Mouse (Mus musculus): Measurements from ENCODE around the gene C1qtnf3. TPM values are rescaled to one million over a fixed set of nuclear protein-coding genes. Genes with fewer than 3 reads are reported as not detected.
A peak's percentile ranks its signal among the peaks of the same experiment; 100 is the strongest.

C1qtnf3 gene
- polyA plus RNA-seq, 1 experiment from 2014 or later, result 61.6 TPM

- DNase-seq (ENCODE audit: low spot score) (no peak), ATAC-seq (ENCODE audit: insufficient read depth, low FRiP score, low TSS enrichment) (no peak)
- Histone ChIP-seq H3K4me1 (ENCODE audit: control insufficient read depth, insufficient read depth, low read length) (no peaks in the 10 kb centered on the region), H3K27ac (ENCODE audit: low read depth, low read length) (no peak overlapping the region), H3K27me3 (ENCODE audit: control insufficient read depth, insufficient read depth, low read length) (no peaks in the 10 kb centered on the region), H3K36me3 (ENCODE audit: control insufficient read depth, insufficient read depth, low read length) (no peaks in the 10 kb centered on the region), H3K4me2 (ENCODE audit: low read depth) (no peak overlapping the region), H3K9me3 (ENCODE audit: control insufficient read depth, low read length) (no peaks in the 10 kb centered on the region), H3K9ac (ENCODE audit: low read length) (no peak overlapping the region), H3K4me3 (ENCODE audit: low read depth, low read length) (no peak overlapping the region)
- 68% methylated on average over 4 of the region's 4 CpGs for WGBS
Measured at GRCm38 (mm10) chr15:10923076-10923995, 28.8 kb upstream of the C1qtnf3 start.

GRCm38 (mm10) chr15:10927325-10927724 lies 24.8 kb upstream of the C1qtnf3 start:
- H3K4me2 ChIP-seq (ENCODE audit: low read depth), result no peak overlapping the region
- ATAC-seq (ENCODE audit: insufficient read depth, low FRiP score, low TSS enrichment) (no peak), DNase-seq (ENCODE audit: low spot score) (no peak)
- no peaks in the 10 kb centered on the region for H3K27me3 ChIP-seq (ENCODE audit: control insufficient read depth, insufficient read depth, low read length)
- WGBS, result 43% methylated on average over 8 of the region's 8 CpGs
- no peak overlapping the region for H3K9ac ChIP-seq (ENCODE audit: low read length)
- H3K9me3 ChIP-seq (ENCODE audit: control insufficient read depth, low read length), result no peaks in the 10 kb centered on the region
- H3K4me3 ChIP-seq (ENCODE audit: low read depth, low read length), result no peak overlapping the region
- H3K36me3 ChIP-seq (ENCODE audit: control insufficient read depth, insufficient read depth, low read length), result no peaks in the 10 kb centered on the region
- H3K4me1 ChIP-seq (ENCODE audit: control insufficient read depth, insufficient read depth, low read length), result no peaks in the 10 kb centered on the region
- no peak overlapping the region for H3K27ac ChIP-seq (ENCODE audit: low read depth, low read length)

GRCm38 (mm10) chr15:10928633-10929270 lies 23.4 kb upstream of the C1qtnf3 start:
- H3K4me3 ChIP-seq (ENCODE audit: low read depth, low read length), result no peak overlapping the region
- no peak overlapping the region for H3K4me2 ChIP-seq (ENCODE audit: low read depth)
- no peaks in the 10 kb centered on the region for H3K4me1 ChIP-seq (ENCODE audit: control insufficient read depth, insufficient read depth, low read length)
- WGBS, result 90% methylated on average over 5 of the region's 5 CpGs
- DNase-seq (ENCODE audit: low spot score) (no peak), ATAC-seq (ENCODE audit: insufficient read depth, low FRiP score, low TSS enrichment) (no peak)
- H3K9ac ChIP-seq (ENCODE audit: low read length), result no peak overlapping the region
- H3K27ac ChIP-seq (ENCODE audit: low read depth, low read length), result no peak overlapping the region
- no peaks in the 10 kb centered on the region for H3K9me3 ChIP-seq (ENCODE audit: control insufficient read depth, low read length)
- no peaks in the 10 kb centered on the region for H3K36me3 ChIP-seq (ENCODE audit: control insufficient read depth, insufficient read depth, low read length)
- H3K27me3 ChIP-seq (ENCODE audit: control insufficient read depth, insufficient read depth, low read length), result no peaks in the 10 kb centered on the region

GRCm38 (mm10) chr15:10933930-10934329 lies 18.2 kb upstream of the C1qtnf3 start:
- Histone ChIP-seq H3K4me3 (ENCODE audit: low read depth, low read length) (no peak overlapping the region), H3K4me2 (ENCODE audit: low read depth) (no peak overlapping the region), H3K9ac (ENCODE audit: low read length) (no peak overlapping the region), H3K36me3 (ENCODE audit: control insufficient read depth, insufficient read depth, low read length) (no peaks in the 10 kb centered on the region), H3K4me1 (ENCODE audit: control insufficient read depth, insufficient read depth, low read length) (no peaks in the 10 kb centered on the region), H3K27me3 (ENCODE audit: control insufficient read depth, insufficient read depth, low read length) (no peaks in the 10 kb centered on the region), H3K9me3 (ENCODE audit: control insufficient read depth, low read length) (no peaks in the 10 kb centered on the region), H3K27ac (ENCODE audit: low read depth, low read length) (no peak overlapping the region)
- no peak for ATAC-seq (ENCODE audit: insufficient read depth, low FRiP score, low TSS enrichment)
- WGBS, result 80% methylated on average over 1 of the region's 1 CpGs
- DNase-seq (ENCODE audit: low spot score), result no peak

GRCm38 (mm10) chr15:10940148-10941108 lies 11.7 kb upstream of the C1qtnf3 start:
- Histone ChIP-seq H3K27me3 (ENCODE audit: control insufficient read depth, insufficient read depth, low read length) (no peaks in the 10 kb centered on the region), H3K27ac (ENCODE audit: low read depth, low read length) (no peak overlapping the region), H3K9me3 (ENCODE audit: control insufficient read depth, low read length) (no peaks in the 10 kb centered on the region), H3K9ac (ENCODE audit: low read length) (no peak overlapping the region), H3K4me3 (ENCODE audit: low read depth, low read length) (no peak overlapping the region), H3K4me2 (ENCODE audit: low read depth) (no peak overlapping the region), H3K4me1 (ENCODE audit: control insufficient read depth, insufficient read depth, low read length) (no peaks in the 10 kb centered on the region), H3K36me3 (ENCODE audit: control insufficient read depth, insufficient read depth, low read length) (no peaks in the 10 kb centered on the region)
- no peak for DNase-seq (ENCODE audit: low spot score)
- ATAC-seq (ENCODE audit: insufficient read depth, low FRiP score, low TSS enrichment), result no peak
- 78% methylated on average over 15 of the region's 15 CpGs for WGBS

- WGBS, result 77% methylated on average over 6 of the region's 6 CpGs
Measured at GRCm38 (mm10) chr15:10941901-10942300, 10.2 kb upstream of the C1qtnf3 start.

GRCm38 (mm10) chr15:10947852-10948251 lies 4.3 kb upstream of the C1qtnf3 start:
- peaks cover 8% of the 10 kb centered on the region for H3K4me1 ChIP-seq (ENCODE audit: control insufficient read depth, insufficient read depth, low read length)
- DNase-seq (ENCODE audit: low spot score) (no peak), ATAC-seq (ENCODE audit: insufficient read depth, low FRiP score, low TSS enrichment) (no peak)
- 81% methylated on average over 1 of the region's 1 CpGs for WGBS
- no peak overlapping the region for H3K27ac ChIP-seq (ENCODE audit: low read depth, low read length)
- no peaks in the 10 kb centered on the region for H3K9me3 ChIP-seq (ENCODE audit: control insufficient read depth, low read length)
- H3K27me3 ChIP-seq (ENCODE audit: control insufficient read depth, insufficient read depth, low read length), result no peaks in the 10 kb centered on the region
- no peak overlapping the region for H3K9ac ChIP-seq (ENCODE audit: low read length)
- H3K4me2 ChIP-seq (ENCODE audit: low read depth), result no peak overlapping the region
- no peak overlapping the region for H3K4me3 ChIP-seq (ENCODE audit: low read depth, low read length)
- H3K36me3 ChIP-seq (ENCODE audit: control insufficient read depth, insufficient read depth, low read length), result no peaks in the 10 kb centered on the region

More at GRCm38 (mm10) chr15:10941901-10942300, 10.2 kb upstream of the C1qtnf3 start:
- H3K4me1 ChIP-seq (ENCODE audit: control insufficient read depth, insufficient read depth, low read length), result no peaks in the 10 kb centered on the region
- no peak overlapping the region for H3K9ac ChIP-seq (ENCODE audit: low read length)
- H3K9me3 ChIP-seq (ENCODE audit: control insufficient read depth, low read length), result no peaks in the 10 kb centered on the region
- H3K27ac ChIP-seq (ENCODE audit: low read depth, low read length), result no peak overlapping the region
- DNase-seq (ENCODE audit: low spot score), result no peak
- no peak overlapping the region for H3K4me2 ChIP-seq (ENCODE audit: low read depth)
- H3K36me3 ChIP-seq (ENCODE audit: control insufficient read depth, insufficient read depth, low read length), result no peaks in the 10 kb centered on the region
- H3K4me3 ChIP-seq (ENCODE audit: low read depth, low read length), result no peak overlapping the region
- H3K27me3 ChIP-seq (ENCODE audit: control insufficient read depth, insufficient read depth, low read length), result no peaks in the 10 kb centered on the region
- no peak for ATAC-seq (ENCODE audit: insufficient read depth, low FRiP score, low TSS enrichment)

GRCm38 (mm10) chr15:10952760-10953305 lies 701 bp downstream of the C1qtnf3 start:
- DNase-seq (ENCODE audit: low spot score), result no peak
- Histone ChIP-seq H3K9ac (ENCODE audit: low read length) (no peak overlapping the region; the same call in 1 of the 2 replicates), H3K36me3 (ENCODE audit: control insufficient read depth, insufficient read depth, low read length) (no peaks in the 10 kb centered on the region), H3K4me3 (ENCODE audit: low read depth, low read length) (peak overlapping the region; percentile 20), H3K27ac (ENCODE audit: low read depth, low read length) (peak overlapping the region; percentile 68), H3K4me1 (ENCODE audit: control insufficient read depth, insufficient read depth, low read length) (peaks cover 9% of the 10 kb centered on the region), H3K27me3 (ENCODE audit: control insufficient read depth, insufficient read depth, low read length) (no peaks in the 10 kb centered on the region), H3K9me3 (ENCODE audit: control insufficient read depth, low read length) (no peaks in the 10 kb centered on the region), H3K4me2 (ENCODE audit: low read depth) (peak overlapping the region; percentile 31)
- no peak for ATAC-seq (ENCODE audit: insufficient read depth, low FRiP score, low TSS enrichment)
- 37% methylated on average over 4 of the region's 4 CpGs for WGBS

All from neural tube, embryonic 11.5 days (tissue).